Mouse (Mus musculus): Measurements from ENCODE around the gene 2010300C02Rik. TPM values are rescaled to one million over a fixed set of nuclear protein-coding genes. Genes with fewer than 3 reads are reported as not detected.
A peak's percentile ranks its signal among the peaks of the same experiment; 100 is the strongest.
"Not testable (repeated sequence)": the region's sequence is repeated elsewhere in the genome, so short reads cannot be mapped to it uniquely, and the experiment has no call there.

Gene 2010300C02Rik
- polyA plus RNA-seq, 1 experiment from 2014 or later = 4.6 TPM

DNA sequence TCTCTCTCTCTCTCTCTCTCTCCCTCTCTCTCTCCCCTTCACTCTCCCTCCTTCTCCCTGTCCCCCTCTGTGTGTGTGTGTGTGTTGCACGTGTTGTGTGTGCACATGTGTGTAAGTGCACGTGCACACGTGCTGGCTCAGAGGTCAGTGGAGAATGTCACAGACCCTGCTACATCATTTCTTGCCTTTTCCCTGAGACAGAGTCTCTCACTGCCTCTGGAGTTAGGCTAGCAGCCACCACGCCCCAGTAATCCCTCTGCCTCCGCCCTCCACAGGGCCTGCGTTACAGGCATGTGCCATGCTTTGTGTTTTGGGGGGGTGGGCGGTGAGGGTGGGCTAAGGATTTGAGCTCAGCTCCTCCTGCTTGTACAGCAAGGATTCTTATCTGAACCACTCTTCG lies 118.4 kb downstream of the 2010300C02Rik start:
- no peaks in the 10 kb centered on the region for H3K36me3 ChIP-seq
- H3K27ac ChIP-seq (replicated peaks) = no peak overlapping the region
- no peak overlapping the region for H3K4me3 ChIP-seq
- WGBS = 80% methylated on average over 8 of the region's 8 CpGs
- H3K4me2 ChIP-seq = no peak overlapping the region
- H3K9ac ChIP-seq = no peak overlapping the region
- H3K27me3 ChIP-seq (replicated peaks) = no peaks in the 10 kb centered on the region
- H3K4me1 ChIP-seq = peaks cover 7% of the 10 kb centered on the region; the same call in 1 of the 2 replicates
- no peak for ATAC-seq (ENCODE audit: extremely low read depth, insufficient number of reproducible peaks, low FRiP score, low TSS enrichment)
- H3K9me3 ChIP-seq = no peaks in the 10 kb centered on the region

DNA sequence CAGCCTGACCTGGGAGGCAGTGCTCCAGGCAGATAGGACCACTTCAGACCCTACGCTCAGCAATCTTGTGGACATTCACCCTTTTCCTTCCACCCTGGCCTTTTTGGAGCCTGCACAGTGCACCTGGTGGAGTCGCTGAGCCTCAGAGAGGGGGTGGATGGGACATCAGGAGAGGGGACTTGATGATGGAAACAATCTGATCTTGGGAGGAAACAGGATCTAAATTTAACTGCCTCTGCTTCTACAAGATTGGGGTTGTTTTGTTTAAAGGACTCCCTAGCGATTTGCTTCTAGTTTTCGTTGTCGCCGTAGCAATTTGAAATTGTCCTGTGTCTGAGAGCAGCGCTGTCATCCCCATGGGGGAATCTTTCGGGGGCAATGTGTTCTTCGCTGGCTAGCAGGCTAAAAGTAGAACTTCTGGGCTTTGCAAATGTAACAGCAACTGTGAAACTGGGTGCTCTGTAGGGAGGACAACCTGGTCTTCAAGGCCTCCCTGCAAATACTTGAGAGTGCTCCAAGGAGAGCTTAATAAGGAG lies 119.2 kb downstream of the 2010300C02Rik start:
- 57% methylated on average over 9 of the region's 9 CpGs for WGBS
- H3K27me3 ChIP-seq (replicated peaks) = no peaks in the 10 kb centered on the region

DNA sequence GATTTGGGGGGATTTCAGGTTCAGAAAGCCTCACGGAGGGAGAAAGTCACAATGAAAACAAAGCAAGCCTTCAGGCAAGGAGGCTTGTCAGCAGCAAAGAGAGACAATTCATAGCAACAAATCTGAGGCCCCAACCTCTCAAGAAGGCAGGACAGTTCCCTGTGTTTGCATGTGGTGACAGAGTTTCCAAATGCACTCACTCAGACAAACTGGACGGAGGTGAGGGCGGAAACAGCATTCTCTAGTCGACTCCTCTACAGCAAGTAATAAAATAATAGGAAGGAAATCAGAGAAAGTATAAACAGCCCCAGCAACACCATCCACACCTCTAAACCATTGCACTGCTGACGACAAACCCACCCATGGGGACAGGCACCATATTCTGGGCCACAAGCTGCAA lies 120.9 kb downstream of the 2010300C02Rik start:
- no peaks in the 10 kb centered on the region for H3K9me3 ChIP-seq
- H3K4me2 ChIP-seq = no peak overlapping the region
- no peaks in the 10 kb centered on the region for H3K27me3 ChIP-seq (replicated peaks)
- H3K36me3 ChIP-seq = no peaks in the 10 kb centered on the region
- H3K4me1 ChIP-seq = peaks cover 7% of the 10 kb centered on the region; the same call in 1 of the 2 replicates
- no peak for ATAC-seq (ENCODE audit: extremely low read depth, insufficient number of reproducible peaks, low FRiP score, low TSS enrichment)
- WGBS = 62% methylated on average over 5 of the region's 5 CpGs
- no peak overlapping the region for H3K9ac ChIP-seq
- H3K27ac ChIP-seq (replicated peaks) = no peak overlapping the region
- no peak overlapping the region for H3K4me3 ChIP-seq

More for the DNA sequence above, 119.2 kb downstream of the 2010300C02Rik start:
- H3K36me3 ChIP-seq = no peaks in the 10 kb centered on the region
- peaks cover 7% of the 10 kb centered on the region; the same call in 1 of the 2 replicates for H3K4me1 ChIP-seq
- H3K27ac ChIP-seq (replicated peaks) = no peak overlapping the region
- no peaks in the 10 kb centered on the region for H3K9me3 ChIP-seq
- ATAC-seq (ENCODE audit: extremely low read depth, insufficient number of reproducible peaks, low FRiP score, low TSS enrichment) = no peak
- H3K4me2 ChIP-seq = no peak overlapping the region
- no peak overlapping the region for H3K4me3 ChIP-seq
- H3K9ac ChIP-seq = no peak overlapping the region

DNA sequence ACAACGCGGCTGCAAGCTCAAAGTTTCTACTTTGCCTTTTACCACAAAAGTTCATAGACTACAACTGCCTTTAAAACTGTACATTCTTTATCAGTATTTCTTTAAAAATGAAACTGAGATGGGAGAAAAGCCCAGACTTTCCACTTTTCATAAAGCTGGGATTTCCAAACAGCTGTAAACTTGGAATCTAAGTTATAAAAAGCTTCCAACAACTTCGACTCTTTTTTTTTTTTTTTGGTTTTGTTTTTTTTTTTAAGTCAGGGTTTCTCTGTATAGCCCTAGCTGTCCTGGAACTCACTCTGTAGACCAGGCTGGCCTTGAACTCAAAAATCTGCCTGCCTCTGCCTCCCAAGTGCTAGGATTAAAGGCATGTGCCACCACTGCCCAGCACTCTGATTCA lies 125.1 kb downstream of the 2010300C02Rik start:
- H3K27me3 ChIP-seq (replicated peaks); H3K4me2 ChIP-seq; H3K27ac ChIP-seq (replicated peaks); H3K4me1 ChIP-seq; ATAC-seq (ENCODE audit: extremely low read depth, insufficient number of reproducible peaks, low FRiP score, low TSS enrichment); H3K9ac ChIP-seq; H3K9me3 ChIP-seq; H3K4me3 ChIP-seq; H3K36me3 ChIP-seq: not testable (repeated sequence)
- 77% methylated on average over 3 of the region's 3 CpGs for WGBS

DNA sequence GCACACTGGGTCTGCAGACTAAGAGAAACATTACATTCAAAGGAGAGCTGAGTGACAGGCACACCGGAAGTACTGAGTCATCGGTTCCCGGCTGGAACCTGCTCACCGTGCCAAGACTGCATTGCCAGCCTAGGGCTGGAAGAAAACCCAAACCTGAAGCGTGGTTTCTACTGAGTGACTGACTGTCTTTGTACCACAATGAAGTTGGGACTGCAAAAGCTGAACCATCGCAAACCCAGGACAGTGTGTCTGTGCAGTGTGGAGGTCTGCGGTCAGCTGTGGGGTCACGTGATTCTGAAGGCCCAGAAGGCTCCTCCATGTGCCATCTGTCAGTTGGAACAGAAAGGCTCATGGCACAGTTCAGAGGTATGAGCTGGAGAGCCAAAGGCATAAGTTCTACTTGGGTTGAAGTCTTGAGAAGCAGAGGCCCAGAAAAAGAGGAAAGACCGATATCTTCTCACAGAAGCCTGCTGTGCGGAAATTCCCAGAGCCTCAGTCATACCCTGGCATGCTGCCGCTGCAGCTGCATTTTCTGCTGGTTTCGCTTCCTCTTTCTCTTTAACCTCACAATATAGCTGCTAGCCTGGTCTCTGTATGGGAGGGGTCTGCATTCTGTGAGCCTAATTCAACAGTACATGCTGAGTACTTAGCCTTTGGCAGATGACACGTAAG lies 133.9 kb downstream of the 2010300C02Rik start:
- WGBS = 64% methylated on average over 13 of the region's 13 CpGs
- no peak overlapping the region for H3K9ac ChIP-seq
- 0 out of 2 replicates have a peak, but pooled peaks cover 3% of the 10 kb centered on the region for H3K27me3 ChIP-seq (replicated peaks)
- H3K9me3 ChIP-seq = no peaks in the 10 kb centered on the region
- H3K4me1 ChIP-seq = peaks cover 10% of the 10 kb centered on the region; the same call in 1 of the 2 replicates
- H3K36me3 ChIP-seq = no peaks in the 10 kb centered on the region
- H3K4me3 ChIP-seq = no peak overlapping the region
- H3K4me2 ChIP-seq = no peak overlapping the region
- ATAC-seq (ENCODE audit: extremely low read depth, insufficient number of reproducible peaks, low FRiP score, low TSS enrichment) = no peak
- H3K27ac ChIP-seq (replicated peaks) = peak overlapping the region; percentile 64

DNA sequence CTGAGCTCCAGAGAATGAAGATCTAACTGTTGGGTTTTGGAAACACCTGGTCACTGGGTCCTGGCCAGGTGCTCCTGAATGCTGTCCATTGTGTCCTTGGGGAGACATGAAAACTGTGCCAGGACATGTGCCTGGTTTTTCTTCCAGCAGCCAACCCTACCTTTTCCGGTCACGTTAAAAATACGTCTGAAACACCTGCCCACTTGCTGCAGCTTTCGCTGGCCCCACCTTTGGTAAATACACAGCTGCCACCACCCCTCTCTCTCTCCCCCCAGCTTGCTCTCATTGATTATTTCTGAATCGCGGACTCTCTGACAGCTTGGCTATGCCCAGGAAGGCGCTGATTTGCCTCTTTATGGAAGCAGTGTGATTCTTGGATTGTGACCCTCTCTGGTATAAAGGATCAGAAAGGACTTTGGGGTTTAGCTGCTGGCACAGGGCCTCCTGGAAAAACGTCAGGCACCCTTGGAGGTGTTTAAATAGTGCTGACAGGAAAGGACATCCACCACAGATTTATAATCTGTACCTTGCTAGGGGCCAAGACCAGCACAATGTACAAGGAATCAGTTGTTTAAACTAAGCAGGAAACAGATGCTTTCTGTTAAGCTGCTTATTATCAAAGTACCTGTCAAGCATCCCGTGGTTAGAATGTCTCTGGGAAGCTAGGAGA lies 136.0 kb downstream of the 2010300C02Rik start:
- no peak for ATAC-seq (ENCODE audit: extremely low read depth, insufficient number of reproducible peaks, low FRiP score, low TSS enrichment)
- H3K4me1 ChIP-seq = peaks cover 10% of the 10 kb centered on the region; the same call in 1 of the 2 replicates
- H3K4me2 ChIP-seq = no peak overlapping the region
- WGBS = 52% methylated on average over 9 of the region's 9 CpGs
- H3K9me3 ChIP-seq = no peaks in the 10 kb centered on the region
- no peak overlapping the region for H3K4me3 ChIP-seq
- H3K27ac ChIP-seq (replicated peaks) = no peak overlapping the region
- H3K9ac ChIP-seq = no peak overlapping the region
- no peaks in the 10 kb centered on the region for H3K36me3 ChIP-seq
- H3K27me3 ChIP-seq (replicated peaks) = 0 out of 2 replicates have a peak, but pooled peaks cover 7% of the 10 kb centered on the region

DNA sequence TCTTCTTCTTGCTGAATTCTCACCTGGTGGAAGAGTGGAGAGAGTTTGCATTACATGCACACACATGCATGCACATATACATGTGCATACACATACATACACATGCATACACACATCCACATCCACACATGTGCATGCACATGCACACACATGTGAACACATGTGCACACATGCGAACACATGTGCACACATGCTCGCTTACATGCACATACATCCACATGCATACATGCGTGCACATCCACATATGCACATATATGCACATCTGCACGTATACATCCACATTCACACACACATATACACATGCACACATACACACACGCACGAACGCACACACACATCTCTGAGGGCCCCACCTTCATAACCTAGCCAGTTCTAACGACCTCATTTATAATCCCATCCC lies 136.7 kb downstream of the 2010300C02Rik start:
- 87% methylated on average over 8 of the region's 8 CpGs for WGBS
- Histone ChIP-seq H3K9me3 (no peaks in the 10 kb centered on the region), H3K27ac (replicated peaks) (no peak overlapping the region), H3K9ac (no peak overlapping the region), H3K36me3 (no peaks in the 10 kb centered on the region), H3K4me2 (no peak overlapping the region), H3K4me3 (no peak overlapping the region), H3K4me1 (peaks cover 10% of the 10 kb centered on the region; the same call in 1 of the 2 replicates), H3K27me3 (replicated peaks) (0 out of 2 replicates have a peak, but pooled peaks cover 7% of the 10 kb centered on the region)
- ATAC-seq (ENCODE audit: extremely low read depth, insufficient number of reproducible peaks, low FRiP score, low TSS enrichment) = no peak

DNA sequence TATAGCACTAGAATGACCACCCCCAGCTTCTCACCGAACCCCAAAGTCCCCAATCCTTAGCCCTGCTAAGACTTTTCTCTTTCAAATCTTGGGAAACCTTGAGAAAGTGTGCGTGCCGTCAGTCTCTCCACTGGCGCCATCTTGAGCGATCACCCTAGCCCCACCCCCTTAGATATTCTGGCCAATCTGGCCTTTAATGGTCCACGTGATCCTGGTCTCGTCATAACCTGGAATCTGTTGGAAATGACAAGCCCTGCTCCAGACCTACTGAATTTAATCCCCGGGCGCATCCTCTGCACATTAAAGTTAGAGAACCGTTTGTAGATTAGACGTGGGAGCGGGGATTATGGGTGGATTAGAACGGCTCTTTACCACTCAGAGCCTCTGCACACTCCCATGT lies 140.2 kb downstream of the 2010300C02Rik start:
- no peak overlapping the region for H3K4me3 ChIP-seq

DNA sequence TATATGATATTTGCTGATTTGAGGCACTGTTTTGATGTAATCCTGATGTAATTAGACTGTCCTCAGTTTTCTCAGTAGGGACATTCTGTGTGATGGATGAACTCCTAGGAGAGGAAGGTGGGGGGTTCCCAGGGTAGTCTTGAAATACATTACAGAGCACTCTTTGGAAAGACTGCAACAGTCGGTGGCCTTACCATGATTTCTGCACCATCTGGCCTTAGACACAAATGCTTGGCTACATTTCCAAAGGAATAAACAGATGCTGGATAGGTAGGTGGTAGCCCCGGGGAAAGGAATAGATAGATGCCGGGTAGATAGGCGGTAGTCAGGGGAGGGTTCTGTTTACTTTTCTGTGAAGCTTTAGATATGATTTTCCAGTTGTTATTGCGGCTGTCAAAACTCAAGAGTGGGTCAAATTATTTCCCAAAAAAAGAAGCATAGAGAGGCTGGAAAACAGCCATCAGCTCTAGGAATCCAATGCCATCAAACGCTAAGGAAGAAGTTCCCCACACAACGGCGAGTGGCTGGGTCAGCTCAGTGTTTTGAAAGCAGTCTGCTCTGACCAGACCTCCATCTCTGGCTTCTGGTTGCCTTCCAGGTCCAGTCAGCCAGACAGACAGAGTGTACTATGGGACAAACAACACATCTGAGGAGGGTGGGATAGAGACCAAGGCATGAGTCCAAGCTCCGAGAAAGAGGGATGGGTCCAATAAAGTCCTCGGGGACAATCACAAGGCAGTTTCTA lies 147.2 kb downstream of the 2010300C02Rik start:
- H3K27me3 ChIP-seq (replicated peaks) = no peaks in the 10 kb centered on the region
- no peak overlapping the region for H3K4me3 ChIP-seq
- no peaks in the 10 kb centered on the region for H3K36me3 ChIP-seq
- H3K4me2 ChIP-seq = no peak overlapping the region
- H3K9me3 ChIP-seq = no peaks in the 10 kb centered on the region
- 65% methylated on average over 10 of the region's 10 CpGs for WGBS
- no peak overlapping the region for H3K9ac ChIP-seq
- H3K4me1 ChIP-seq = no peaks in the 10 kb centered on the region
- ATAC-seq (ENCODE audit: extremely low read depth, insufficient number of reproducible peaks, low FRiP score, low TSS enrichment) = no peak
- no peak overlapping the region for H3K27ac ChIP-seq (replicated peaks)

More for the DNA sequence above, 140.2 kb downstream of the 2010300C02Rik start:
- Histone ChIP-seq H3K27me3 (replicated peaks) (0 out of 2 replicates have a peak, but pooled peaks cover 7% of the 10 kb centered on the region), H3K36me3 (no peaks in the 10 kb centered on the region), H3K4me2 (no peak overlapping the region), H3K9me3 (no peaks in the 10 kb centered on the region), H3K4me1 (peaks cover 10% of the 10 kb centered on the region; the same call in 1 of the 2 replicates), H3K27ac (replicated peaks) (no peak overlapping the region), H3K9ac (no peak overlapping the region)
- no peak for ATAC-seq (ENCODE audit: extremely low read depth, insufficient number of reproducible peaks, low FRiP score, low TSS enrichment)
- 85% methylated on average over 13 of the region's 13 CpGs for WGBS

DNA sequence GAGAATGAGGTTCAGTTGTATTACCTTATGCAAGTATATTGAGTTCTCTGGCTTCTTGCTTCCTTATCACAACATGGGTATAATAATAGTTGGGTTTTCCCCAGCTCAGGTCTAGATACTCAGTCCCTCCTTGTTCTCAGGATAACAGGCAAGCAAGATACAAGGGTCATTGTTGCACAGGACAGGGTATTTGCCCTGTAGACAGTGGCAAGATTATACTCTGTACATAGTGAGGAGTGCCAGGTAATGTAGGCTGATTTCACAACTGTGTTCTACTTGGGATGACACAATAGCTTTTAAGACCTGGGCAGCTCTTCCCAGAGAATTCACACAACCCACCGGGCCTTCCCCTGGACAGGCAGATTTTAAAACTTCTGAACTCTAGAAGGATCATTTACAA lies 151.5 kb downstream of the 2010300C02Rik start:
- H3K4me1 ChIP-seq = no peaks in the 10 kb centered on the region
- H3K27me3 ChIP-seq (replicated peaks) = no peaks in the 10 kb centered on the region
- no peaks in the 10 kb centered on the region for H3K36me3 ChIP-seq
- no peaks in the 10 kb centered on the region for H3K9me3 ChIP-seq
- 62% methylated on average over 1 of the region's 1 CpGs for WGBS
- H3K4me2 ChIP-seq = no peak overlapping the region
- no peak overlapping the region for H3K27ac ChIP-seq (replicated peaks)
- no peak for ATAC-seq (ENCODE audit: extremely low read depth, insufficient number of reproducible peaks, low FRiP score, low TSS enrichment)
- no peak overlapping the region for H3K4me3 ChIP-seq
- no peak overlapping the region for H3K9ac ChIP-seq

DNA sequence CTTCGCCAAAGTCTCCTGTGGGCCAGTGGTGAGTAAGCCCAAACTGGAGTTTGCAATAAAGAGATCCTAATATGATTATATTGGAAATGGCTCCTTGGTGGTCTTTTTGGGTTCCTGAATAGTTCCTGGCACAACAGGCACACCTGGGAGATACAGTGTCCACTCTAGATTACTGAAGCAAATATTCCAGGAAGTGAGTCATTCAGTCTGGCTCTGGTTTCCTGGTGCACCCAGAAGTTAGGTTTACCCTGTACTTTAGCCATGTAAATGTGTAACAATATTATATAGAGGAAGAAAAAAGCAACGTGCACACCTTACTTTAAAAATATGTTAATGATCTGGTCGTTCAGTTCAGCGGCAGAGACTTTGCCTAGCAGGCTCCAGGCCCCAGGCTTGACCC lies 153.1 kb downstream of the 2010300C02Rik start:
- Histone ChIP-seq H3K4me1 (no peaks in the 10 kb centered on the region), H3K9ac (no peak overlapping the region), H3K27ac (replicated peaks) (no peak overlapping the region), H3K4me3 (no peak overlapping the region), H3K36me3 (no peaks in the 10 kb centered on the region), H3K4me2 (no peak overlapping the region), H3K9me3 (peaks cover 4% of the 10 kb centered on the region; the same call in 1 of the 2 replicates), H3K27me3 (replicated peaks) (no peaks in the 10 kb centered on the region)
- ATAC-seq (ENCODE audit: extremely low read depth, insufficient number of reproducible peaks, low FRiP score, low TSS enrichment) = no peak
- 78% methylated on average over 4 of the region's 4 CpGs for WGBS
